Mouse (Mus musculus): ENCODE data around the gene Mpst. TPM values are rescaled to one million over a fixed set of nuclear protein-coding genes. Genes with fewer than 3 reads are reported as not detected.

Gene Mpst
- polyA plus RNA-seq, 2 experiments = 1.8 to 53.8 TPM

DNA sequence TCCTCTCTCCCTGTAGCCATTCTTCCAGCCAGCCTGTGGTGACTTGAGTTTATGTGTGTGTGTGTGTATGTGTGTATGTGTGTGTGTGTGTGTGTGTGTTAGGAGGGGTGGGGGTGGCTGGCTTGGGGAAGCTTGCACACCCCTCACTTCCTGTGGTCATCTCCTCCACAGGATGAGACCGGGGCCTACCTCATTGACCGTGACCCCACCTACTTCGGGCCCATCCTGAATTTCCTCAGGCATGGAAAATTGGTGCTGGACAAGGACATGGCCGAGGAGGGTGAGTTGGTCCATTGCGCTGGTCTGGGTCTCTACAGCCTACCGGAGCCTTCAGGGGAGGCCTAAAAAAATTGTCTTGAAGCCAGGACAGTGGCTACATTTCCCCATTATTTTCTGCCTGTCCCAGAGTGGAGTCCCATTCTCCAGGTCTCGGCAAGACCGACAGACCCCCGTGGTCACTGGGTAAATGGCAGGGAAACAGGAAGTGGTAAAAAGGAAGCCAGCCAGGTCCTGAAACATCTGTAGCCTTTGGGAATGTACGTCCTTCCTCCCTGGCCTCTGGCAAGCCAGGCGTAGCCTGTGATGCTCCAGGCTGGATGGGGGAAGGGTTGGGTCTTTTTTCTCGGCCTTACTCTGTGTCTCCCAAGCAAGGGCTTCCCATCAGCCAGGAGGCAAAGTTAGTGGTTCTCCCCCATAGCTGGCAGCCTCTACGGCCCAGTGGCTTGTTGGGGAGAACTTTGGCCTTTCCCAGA, 23.8 kb downstream of the Mpst start:
- ATAC-seq (ENCODE audit: low FRiP score, low read depth) (no peak), DNase-seq (ENCODE audit: low spot score) (no peak)
- peaks cover 41% of the 10 kb centered on the region for H3K36me3 ChIP-seq (ENCODE audit: control insufficient read depth, insufficient read depth, low read length)
- H3K9me3 ChIP-seq (ENCODE audit: control insufficient read depth, low read length) = no peaks in the 10 kb centered on the region
- WGBS = 74% methylated on average over 13 of the region's 13 CpGs
- H3K27me3 ChIP-seq (ENCODE audit: control insufficient read depth, insufficient read depth, low read length) = no peaks in the 10 kb centered on the region
- H3K4me1 ChIP-seq (ENCODE audit: control insufficient read depth, insufficient read depth, low read length) = peaks cover 8% of the 10 kb centered on the region
- peak overlapping the region; percentile 72 for H3K4me3 ChIP-seq (replicated peaks; ENCODE audit: low read length)
- no peak overlapping the region for H3K27ac ChIP-seq (replicated peaks; ENCODE audit: low read depth, low read length)
- peak overlapping the region; percentile 69 for H3K4me2 ChIP-seq (replicated peaks; ENCODE audit: low read depth, low read length, severe bottlenecking)
- no peak for TF ChIP-seq POLR2A (IDR thresholded peaks at IDR 0.05; ENCODE audit: borderline replicate concordance, extremely low read depth, insufficient read depth, insufficient read length)
- 0 out of 2 replicates have a peak overlapping the region, but pooled peaks have one; percentile 73 for H3K9ac ChIP-seq (ENCODE audit: low read depth, low read length, severe bottlenecking)

DNA sequence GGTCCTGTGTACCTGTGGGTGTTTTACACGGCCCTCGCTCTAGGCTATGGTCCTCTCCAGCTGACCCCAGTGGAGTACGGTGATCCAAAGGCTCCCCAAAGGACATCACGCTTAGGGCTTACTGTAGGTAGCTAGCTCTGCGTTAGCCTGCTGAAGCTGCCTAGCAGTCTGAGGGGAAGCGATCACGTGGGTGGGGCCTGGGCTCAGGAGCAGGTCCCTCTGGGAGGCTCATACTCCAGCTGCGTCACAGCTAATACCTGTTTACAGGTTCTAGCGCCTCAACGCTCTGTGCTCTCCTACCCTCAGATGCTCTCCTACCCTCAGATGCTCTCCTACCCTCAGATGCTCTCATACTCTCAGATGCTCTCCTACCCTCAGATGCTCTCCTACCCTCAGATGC, 24.7 kb downstream of the Mpst start:
- no peak for DNase-seq (ENCODE audit: low spot score)
- Histone ChIP-seq H3K36me3 (ENCODE audit: control insufficient read depth, insufficient read depth, low read length) (peaks cover 49% of the 10 kb centered on the region), H3K4me2 (replicated peaks; ENCODE audit: low read depth, low read length, severe bottlenecking) (no peak overlapping the region), H3K9me3 (ENCODE audit: control insufficient read depth, low read length) (no peaks in the 10 kb centered on the region), H3K9ac (ENCODE audit: low read depth, low read length, severe bottlenecking) (no peak overlapping the region), H3K27me3 (ENCODE audit: control insufficient read depth, insufficient read depth, low read length) (no peaks in the 10 kb centered on the region), H3K27ac (replicated peaks; ENCODE audit: low read depth, low read length) (no peak overlapping the region), H3K4me1 (ENCODE audit: control insufficient read depth, insufficient read depth, low read length) (peaks cover 8% of the 10 kb centered on the region), H3K4me3 (replicated peaks; ENCODE audit: low read length) (no peak overlapping the region)
- no peak for TF ChIP-seq POLR2A (IDR thresholded peaks at IDR 0.05; ENCODE audit: borderline replicate concordance, extremely low read depth, insufficient read depth, insufficient read length)
- ATAC-seq (ENCODE audit: low FRiP score, low read depth) = no peak
- 74% methylated on average over 10 of the region's 10 CpGs for WGBS

DNA sequence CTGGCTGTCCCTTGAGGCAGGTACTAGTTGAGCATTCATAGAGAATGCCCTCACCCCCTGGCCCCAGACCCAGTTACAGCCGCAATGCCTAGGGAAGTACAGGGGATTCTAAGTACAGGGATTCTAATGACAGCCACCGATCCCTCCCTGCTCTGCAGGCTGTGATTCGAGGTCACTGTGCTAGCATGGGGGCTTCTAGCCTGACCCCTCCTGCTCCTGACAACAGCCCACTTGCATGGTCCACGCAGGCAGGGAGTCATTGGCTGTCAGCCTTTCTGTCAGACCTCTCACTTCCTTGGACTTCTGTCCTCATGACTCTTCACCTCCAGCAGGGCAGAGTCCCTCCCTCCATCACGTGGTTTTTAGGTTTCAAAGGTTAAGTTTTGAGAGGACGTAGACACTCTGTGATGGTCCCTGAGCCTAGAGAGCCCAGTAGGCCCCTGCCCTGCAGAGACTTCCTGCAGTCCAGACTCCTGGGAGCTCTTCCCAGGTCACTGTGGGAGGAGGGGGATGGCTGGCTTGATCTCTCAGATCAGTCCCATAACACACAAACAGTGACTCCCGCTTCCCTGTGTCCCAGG, 25.4 kb downstream of the Mpst start:
- no peak overlapping the region for H3K27ac ChIP-seq (replicated peaks; ENCODE audit: low read depth, low read length)
- H3K4me1 ChIP-seq (ENCODE audit: control insufficient read depth, insufficient read depth, low read length) = peaks cover 12% of the 10 kb centered on the region
- WGBS = 80% methylated on average over 7 of the region's 7 CpGs
- no peak overlapping the region for H3K4me3 ChIP-seq (replicated peaks; ENCODE audit: low read length)
- H3K27me3 ChIP-seq (ENCODE audit: control insufficient read depth, insufficient read depth, low read length) = 0 out of 2 replicates have a peak, but pooled peaks cover 5% of the 10 kb centered on the region
- no peak for TF ChIP-seq POLR2A (IDR thresholded peaks at IDR 0.05; ENCODE audit: borderline replicate concordance, extremely low read depth, insufficient read depth, insufficient read length)
- peaks cover 51% of the 10 kb centered on the region for H3K36me3 ChIP-seq (ENCODE audit: control insufficient read depth, insufficient read depth, low read length)
- H3K9me3 ChIP-seq (ENCODE audit: control insufficient read depth, low read length) = no peaks in the 10 kb centered on the region
- H3K9ac ChIP-seq (ENCODE audit: low read depth, low read length, severe bottlenecking) = no peak overlapping the region
- ATAC-seq (ENCODE audit: low FRiP score, low read depth) (no peak), DNase-seq (ENCODE audit: low spot score) (no peak)
- no peak overlapping the region for H3K4me2 ChIP-seq (replicated peaks; ENCODE audit: low read depth, low read length, severe bottlenecking)

DNA sequence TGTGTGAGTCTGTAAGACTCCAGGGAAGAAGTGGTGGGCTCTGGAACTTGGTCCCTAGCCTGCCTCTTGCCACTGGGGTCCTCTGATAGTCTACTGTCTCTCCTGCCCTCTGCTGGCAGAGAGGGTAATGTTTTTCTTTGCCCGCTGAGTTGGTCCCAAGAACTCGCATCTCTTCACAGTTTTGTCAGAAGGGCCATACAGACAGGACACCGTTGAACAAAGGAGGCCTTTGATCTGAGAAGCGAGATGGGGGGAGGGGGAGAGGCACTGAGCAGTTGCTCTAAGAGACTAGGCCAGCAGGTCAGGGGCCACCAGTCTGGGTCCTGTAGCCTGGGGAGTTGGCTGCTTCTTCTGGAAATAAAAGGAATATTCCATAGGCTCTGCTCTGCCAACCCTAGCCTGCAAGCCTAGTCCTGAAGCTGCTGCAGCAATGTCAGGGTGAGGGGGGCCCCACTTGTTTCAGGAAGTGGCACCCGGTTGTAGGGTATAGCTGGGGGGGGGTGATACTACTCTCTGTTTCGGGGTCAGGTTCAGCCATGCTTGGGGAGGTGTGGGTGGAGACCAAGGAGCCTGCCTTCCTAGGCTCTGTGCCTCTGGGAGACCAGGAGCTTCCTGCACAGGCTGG, 28.8 kb downstream of the Mpst start:
- WGBS = 45% methylated on average over 6 of the region's 6 CpGs
- ATAC-seq (ENCODE audit: low FRiP score, low read depth) (no peak), DNase-seq (ENCODE audit: low spot score) (no peak)
- Histone ChIP-seq H3K36me3 (ENCODE audit: control insufficient read depth, insufficient read depth, low read length) (peaks cover 53% of the 10 kb centered on the region), H3K4me3 (replicated peaks; ENCODE audit: low read length) (no peak overlapping the region), H3K27me3 (ENCODE audit: control insufficient read depth, insufficient read depth, low read length) (0 out of 2 replicates have a peak, but pooled peaks cover 6% of the 10 kb centered on the region), H3K27ac (replicated peaks; ENCODE audit: low read depth, low read length) (no peak overlapping the region), H3K4me2 (replicated peaks; ENCODE audit: low read depth, low read length, severe bottlenecking) (no peak overlapping the region), H3K9me3 (ENCODE audit: control insufficient read depth, low read length) (no peaks in the 10 kb centered on the region), H3K4me1 (ENCODE audit: control insufficient read depth, insufficient read depth, low read length) (peaks cover 13% of the 10 kb centered on the region), H3K9ac (ENCODE audit: low read depth, low read length, severe bottlenecking) (no peak overlapping the region)
- TF ChIP-seq POLR2A (IDR thresholded peaks at IDR 0.05; ENCODE audit: borderline replicate concordance, extremely low read depth, insufficient read depth, insufficient read length) = no peak

DNA sequence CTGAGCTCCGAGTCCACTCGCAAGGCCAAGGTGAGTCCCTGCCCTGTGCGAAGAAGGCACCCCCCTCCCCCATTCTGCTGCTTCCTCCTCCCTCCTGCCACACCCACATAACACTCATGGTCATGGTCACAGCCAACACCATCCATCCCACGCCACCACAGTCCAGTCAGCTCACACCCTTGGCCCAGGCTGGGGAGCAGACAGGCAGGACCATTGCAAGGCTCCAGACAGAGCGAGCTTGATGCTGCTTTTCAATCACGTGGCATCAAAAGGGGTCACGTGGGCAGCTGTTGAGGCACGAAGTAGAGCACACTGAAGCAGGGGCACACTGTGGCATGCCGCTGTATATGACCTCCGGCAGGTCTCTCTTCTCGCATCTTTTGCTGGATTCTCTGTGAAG, 29.5 kb downstream of the Mpst start:
- no peak overlapping the region for H3K4me3 ChIP-seq (replicated peaks; ENCODE audit: low read length)
- peaks cover 12% of the 10 kb centered on the region for H3K4me1 ChIP-seq (ENCODE audit: control insufficient read depth, insufficient read depth, low read length)
- no peak overlapping the region for H3K9ac ChIP-seq (ENCODE audit: low read depth, low read length, severe bottlenecking)
- H3K4me2 ChIP-seq (replicated peaks; ENCODE audit: low read depth, low read length, severe bottlenecking) = no peak overlapping the region
- 0 out of 2 replicates have a peak, but pooled peaks cover 6% of the 10 kb centered on the region for H3K27me3 ChIP-seq (ENCODE audit: control insufficient read depth, insufficient read depth, low read length)
- DNase-seq (ENCODE audit: low spot score) (no peak), ATAC-seq (ENCODE audit: low FRiP score, low read depth) (no peak)
- H3K36me3 ChIP-seq (ENCODE audit: control insufficient read depth, insufficient read depth, low read length) = peaks cover 51% of the 10 kb centered on the region
- TF ChIP-seq POLR2A (IDR thresholded peaks at IDR 0.05; ENCODE audit: borderline replicate concordance, extremely low read depth, insufficient read depth, insufficient read length) = no peak
- no peaks in the 10 kb centered on the region for H3K9me3 ChIP-seq (ENCODE audit: control insufficient read depth, low read length)
- WGBS = 83% methylated on average over 11 of the region's 11 CpGs
- H3K27ac ChIP-seq (replicated peaks; ENCODE audit: low read depth, low read length) = no peak overlapping the region

Data from limb, embryonic 14.5 days (tissue).